Mouse (Mus musculus) heart, embryonic 13.5 days (tissue): ENCODE measurements at regions not wholly inside any gene's neighbourhood (a gene's known extent, or its start where the extent isn't known, plus 50 kb on each side); places are given as distances from the start of the nearest gene placed in this dataset.

ENCODE experiments used
- ATAC-seq: fragments of 200-750 bp; cut with Nextera tagmentation; 2 replicates; pipeline ENCODE4 v1.8.0; 2017; ENCODE audit warnings: moderate TSS enrichment; ENCODE audit not compliant: insufficient number of reproducible peaks, low FRiP score, low TSS enrichment; ENCODE audit errors: extremely low read depth
- H3K27ac ChIP-seq: fragments of 300-500 bp; sonication (generic); replicated peaks from 2 replicates; pipeline ENCODE4 v1.5.1; 2015; ENCODE audit warnings: moderate library complexity, mild to moderate bottlenecking, inconsistent platforms
- H3K27me3 ChIP-seq: fragments of 300-500 bp; sonication (generic); replicated peaks from 2 replicates; pipeline ENCODE4 v1.6.1; 2015; ENCODE audit warnings: mild to moderate bottlenecking, inconsistent platforms
- H3K36me3 ChIP-seq: fragments of 300-500 bp; sonication (generic); 2 replicates; pipeline ENCODE4 v1.6.1; 2015; ENCODE audit warnings: mild to moderate bottlenecking, inconsistent platforms
- H3K4me1 ChIP-seq: fragments of 300-500 bp; sonication (generic); 2 replicates; pipeline ENCODE4 v1.6.1; 2015; ENCODE audit warnings: inconsistent platforms
- H3K4me2 ChIP-seq: fragments of 300-500 bp; sonication (generic); 2 replicates; pipeline ENCODE4 v1.6.1; 2015; ENCODE audit warnings: inconsistent platforms, mild to moderate bottlenecking, moderate library complexity
- H3K4me3 ChIP-seq: fragments of 300-500 bp; sonication (generic); 2 replicates; pipeline ENCODE4 v1.5.1; 2015; ENCODE audit warnings: moderate library complexity, mild to moderate bottlenecking, inconsistent platforms
- H3K9ac ChIP-seq: fragments of 300-500 bp; sonication (generic); 2 replicates; pipeline ENCODE4 v1.6.1; 2015; ENCODE audit warnings: inconsistent platforms, mild to moderate bottlenecking, moderate library complexity
- H3K9me3 ChIP-seq: fragments of 300-500 bp; sonication (generic); 2 replicates; pipeline ENCODE4 v1.6.1; 2016; ENCODE audit warnings: inconsistent platforms
- WGBS: fragments of 180-500 bp; shearing (Covaris S2); methylation state at CpG from one replicate; pipeline ENCODE4 v1.1.7; 2015; ENCODE audit warnings: mixed read lengths; 5-methylcytosine and 5-hydroxymethylcytosine counted together

- Histone ChIP-seq H3K9me3 (no peaks in the 10 kb centered on the region), H3K36me3 (no peaks in the 10 kb centered on the region), H3K9ac (no peak overlapping the region), H3K27me3 (no peaks in the 10 kb centered on the region), H3K4me1 (peaks cover 13% of the 10 kb centered on the region), H3K27ac (peak overlapping the region; percentile 12; the same call in 1 of the 2 replicates), H3K4me2 (no peak overlapping the region), H3K4me3 (no peak overlapping the region)
- WGBS: 57% methylated on average over 7 of the region's 7 CpGs
- ATAC-seq: no peak
Measured at GRCm38 (mm10) chr6:147759485-147759884, 283.9 kb downstream of the Ccdc91 start.

GRCm38 (mm10) chr6:147760113-147760512 is 284.5 kb downstream of the Ccdc91 start:
- Histone ChIP-seq H3K27ac (no peak overlapping the region; the same call in 1 of the 2 replicates), H3K4me1 (peaks cover 13% of the 10 kb centered on the region), H3K9ac (no peak overlapping the region), H3K36me3 (no peaks in the 10 kb centered on the region), H3K9me3 (no peaks in the 10 kb centered on the region), H3K27me3 (no peaks in the 10 kb centered on the region), H3K4me3 (no peak overlapping the region), H3K4me2 (no peak overlapping the region)
- no peak for ATAC-seq
- 65% methylated on average over 2 of the region's 2 CpGs for WGBS

- Histone ChIP-seq H3K9ac (no peak overlapping the region), H3K4me3 (no peak overlapping the region), H3K27ac (no peak overlapping the region), H3K4me2 (no peak overlapping the region), H3K27me3 (no peaks in the 10 kb centered on the region), H3K36me3 (no peaks in the 10 kb centered on the region), H3K4me1 (peaks cover 4% of the 10 kb centered on the region), H3K9me3 (no peaks in the 10 kb centered on the region)
- WGBS: 64% methylated on average over 1 of the region's 1 CpGs
- ATAC-seq: no peak
Measured at GRCm38 (mm10) chr6:147765241-147765640, 281.8 kb upstream of the Far2 start.

- H3K9me3 ChIP-seq: no peaks in the 10 kb centered on the region
- H3K4me2 ChIP-seq: no peak overlapping the region
- H3K27ac ChIP-seq: no peak overlapping the region
- H3K4me1 ChIP-seq: peaks cover 5% of the 10 kb centered on the region
- H3K4me3 ChIP-seq: no peak overlapping the region
- H3K9ac ChIP-seq: no peak overlapping the region
- no peaks in the 10 kb centered on the region for H3K27me3 ChIP-seq
- 78% methylated on average over 5 of the region's 5 CpGs for WGBS
- H3K36me3 ChIP-seq: no peaks in the 10 kb centered on the region
- no peak for ATAC-seq
Measured at GRCm38 (mm10) chr6:147769180-147769579, 277.9 kb upstream of the Far2 start.

GRCm38 (mm10) chr6:147770034-147770433 is 277.0 kb upstream of the Far2 start:
- no peak overlapping the region for H3K4me2 ChIP-seq
- no peak for ATAC-seq

GRCm38 (mm10) chr6:147771411-147771810 is 275.6 kb upstream of the Far2 start:
- Histone ChIP-seq H3K4me1 (peaks cover 5% of the 10 kb centered on the region), H3K36me3 (no peaks in the 10 kb centered on the region), H3K27ac (no peak overlapping the region), H3K27me3 (no peaks in the 10 kb centered on the region), H3K9ac (no peak overlapping the region), H3K4me3 (no peak overlapping the region), H3K4me2 (no peak overlapping the region), H3K9me3 (no peaks in the 10 kb centered on the region)
- ATAC-seq: no peak
- 12% methylated on average over 4 of the region's 4 CpGs for WGBS

More at GRCm38 (mm10) chr6:147770034-147770433, 277.0 kb upstream of the Far2 start:
- H3K27ac ChIP-seq: no peak overlapping the region
- no peaks in the 10 kb centered on the region for H3K27me3 ChIP-seq
- no peaks in the 10 kb centered on the region for H3K9me3 ChIP-seq
- H3K36me3 ChIP-seq: no peaks in the 10 kb centered on the region
- H3K9ac ChIP-seq: no peak overlapping the region
- H3K4me1 ChIP-seq: peaks cover 5% of the 10 kb centered on the region
- no peak overlapping the region for H3K4me3 ChIP-seq

- WGBS: 68% methylated on average over 10 of the region's 10 CpGs
- ATAC-seq: no peak
Measured at GRCm38 (mm10) chr6:147773904-147774303, 273.2 kb upstream of the Far2 start.

GRCm38 (mm10) chr6:147774626-147775025 is 272.4 kb upstream of the Far2 start:
- Histone ChIP-seq H3K27me3 (no peaks in the 10 kb centered on the region), H3K9me3 (no peaks in the 10 kb centered on the region), H3K4me2 (no peak overlapping the region), H3K27ac (no peak overlapping the region), H3K4me1 (peaks cover 5% of the 10 kb centered on the region), H3K4me3 (no peak overlapping the region), H3K9ac (no peak overlapping the region), H3K36me3 (no peaks in the 10 kb centered on the region)
- no peak for ATAC-seq
- WGBS: 73% methylated on average over 6 of the region's 6 CpGs

More at GRCm38 (mm10) chr6:147773904-147774303, 273.2 kb upstream of the Far2 start:
- Histone ChIP-seq H3K4me2 (no peak overlapping the region), H3K36me3 (no peaks in the 10 kb centered on the region), H3K27ac (no peak overlapping the region), H3K9me3 (no peaks in the 10 kb centered on the region), H3K9ac (no peak overlapping the region), H3K27me3 (no peaks in the 10 kb centered on the region), H3K4me1 (peaks cover 5% of the 10 kb centered on the region), H3K4me3 (no peak overlapping the region)

GRCm38 (mm10) chr6:147779466-147779865 is 267.6 kb upstream of the Far2 start:
- 86% methylated on average over 1 of the region's 1 CpGs for WGBS
- no peaks in the 10 kb centered on the region for H3K9me3 ChIP-seq

GRCm38 (mm10) chr6:147784249-147784648 is 262.8 kb upstream of the Far2 start:
- Histone ChIP-seq H3K27me3 (no peaks in the 10 kb centered on the region), H3K9ac (no peak overlapping the region), H3K27ac (no peak overlapping the region), H3K4me2 (no peak overlapping the region), H3K36me3 (no peaks in the 10 kb centered on the region), H3K4me3 (no peak overlapping the region), H3K4me1 (peaks cover 2% of the 10 kb centered on the region; the same call in 1 of the 2 replicates), H3K9me3 (no peaks in the 10 kb centered on the region)
- WGBS: 68% methylated on average over 2 of the region's 2 CpGs
- no peak for ATAC-seq

More at GRCm38 (mm10) chr6:147779466-147779865, 267.6 kb upstream of the Far2 start:
- no peak for ATAC-seq
- Histone ChIP-seq H3K4me1 (no peaks in the 10 kb centered on the region), H3K4me2 (no peak overlapping the region), H3K36me3 (no peaks in the 10 kb centered on the region), H3K4me3 (no peak overlapping the region), H3K27ac (no peak overlapping the region), H3K9ac (no peak overlapping the region), H3K27me3 (no peaks in the 10 kb centered on the region)

GRCm38 (mm10) chr6:147784854-147785253 is 262.2 kb upstream of the Far2 start:
- Histone ChIP-seq H3K9ac (no peak overlapping the region), H3K36me3 (no peaks in the 10 kb centered on the region), H3K9me3 (no peaks in the 10 kb centered on the region), H3K4me3 (no peak overlapping the region), H3K4me1 (peaks cover 3% of the 10 kb centered on the region; the same call in 1 of the 2 replicates), H3K27ac (no peak overlapping the region), H3K4me2 (no peak overlapping the region), H3K27me3 (no peaks in the 10 kb centered on the region)
- ATAC-seq: no peak
- WGBS: 78% methylated on average over 6 of the region's 6 CpGs

GRCm38 (mm10) chr6:147788095-147788494 is 259.0 kb upstream of the Far2 start:
- H3K9ac ChIP-seq: no peak overlapping the region
- 67% methylated on average over 2 of the region's 2 CpGs for WGBS
- no peak overlapping the region for H3K27ac ChIP-seq
- H3K36me3 ChIP-seq: no peaks in the 10 kb centered on the region
- no peaks in the 10 kb centered on the region for H3K27me3 ChIP-seq
- H3K4me2 ChIP-seq: no peak overlapping the region
- H3K4me3 ChIP-seq: no peak overlapping the region
- H3K4me1 ChIP-seq: peaks cover 3% of the 10 kb centered on the region; the same call in 1 of the 2 replicates
- ATAC-seq: no peak
- H3K9me3 ChIP-seq: no peaks in the 10 kb centered on the region
